Mouse (Mus musculus) small intestine, adult 10 weeks (tissue): Measurements from ENCODE around the gene Stx3. TPM values are rescaled to one million over a fixed set of nuclear protein-coding genes. Genes with fewer than 3 reads are reported as not detected.

Experiments used
- polyA plus RNA-seq: library from polyadenylated mRNA; stranded (reverse); fragments of 350-450 nt; fragmentation: Illumina TruSeq; extraction: RNeasy Lipid Tissue Mini Kit (QIAGEN cat#74804); gene quantifications from one replicate; pipeline ENCODE4 v1.2.3, GENCODE M21; 2014; ENCODE audit warnings: low replicate concordance

Gene Stx3
- polyA plus RNA-seq: 129 TPM

GRCm38 (mm10) chr19:11819143-11819700 is at the start of gene Stx3:
Gene Stx3, minus strand, starts transcription at chr19:11819403.

GRCm38 (mm10) chr19:11860966-11861365 is 41.8 kb upstream of the Stx3 start, which contains the start of gene Olfr1418:
Gene Olfr1418, minus strand, starts transcription at chr19:11861066.

GRCm38 (mm10) chr19:11839119-11839518 is 19.9 kb upstream of the Stx3 start, which contains the start of gene Olfr1417:
Gene Olfr1417, minus strand, starts transcription at chr19:11839219.

GRCm38 (mm10) chr19:11770205-11770892 is 48.9 kb downstream of the Stx3 start, which contains the start of gene Mrpl16:
Gene Mrpl16, plus strand, starts transcription at chr19:11770391.

GRCm38 (mm10) chr19:11747298-11747697 is 71.9 kb downstream of the Stx3 start, which contains the start of gene Gif:
Gene Gif, plus strand, starts transcription at chr19:11747554.

Other genes with a start within 250 kb of the Stx3 start
- gene Ms4a6d, start 214.6 kb downstream of the Stx3 start, polyA plus RNA-seq: 12.8 TPM
- not detected for gene Ms4a2, start 195.7 kb downstream of the Stx3 start, polyA plus RNA-seq
- gene Ms4a3, start 178.6 kb downstream of the Stx3 start, polyA plus RNA-seq: not detected
- gene Oosp2, start 158.8 kb downstream of the Stx3 start, polyA plus RNA-seq: not detected
- 0.63 TPM for gene Oosp1, start 128.3 kb downstream of the Stx3 start, polyA plus RNA-seq
- not detected for gene Oosp3, start 122.3 kb downstream of the Stx3 start, polyA plus RNA-seq
- gene Gif, start 71.8 kb downstream of the Stx3 start, polyA plus RNA-seq: 0.45 TPM
- 25.3 TPM for gene Mrpl16, start 49.0 kb downstream of the Stx3 start, polyA plus RNA-seq
- not detected for gene Olfr1417, start 19.8 kb upstream of the Stx3 start, polyA plus RNA-seq
- not detected for gene Olfr1418, start 41.7 kb upstream of the Stx3 start, polyA plus RNA-seq
- gene Olfr1419, start 55.7 kb upstream of the Stx3 start, polyA plus RNA-seq: not detected
- gene Olfr1420, start 67.2 kb upstream of the Stx3 start, polyA plus RNA-seq: not detected
- 34.9 TPM for gene Patl1, start 93.0 kb upstream of the Stx3 start, polyA plus RNA-seq
- gene Osbp, start 146.5 kb upstream of the Stx3 start, polyA plus RNA-seq: 27.3 TPM
- not detected for gene Olfr1423, start 221.9 kb upstream of the Stx3 start, polyA plus RNA-seq
- gene Olfr1424, start 243.3 kb upstream of the Stx3 start, polyA plus RNA-seq: not detected